Mouse (Mus musculus): ENCODE results near the gene Fam189a2.

The Fam189a2 gene

GRCm38 (mm10) chr19:23972881-23973649 lies 57.8 kb downstream of the Fam189a2 start:
- DNase-seq (ENCODE audit: low spot score in 2 of 2), result peak; percentile 39 to 60

GRCm38 (mm10) chr19:23971391-23971790 lies 59.4 kb downstream of the Fam189a2 start:
- no peak for DNase-seq (ENCODE audit: low spot score in 2 of 2)

GRCm38 (mm10) chr19:23970374-23970773 lies 60.4 kb downstream of the Fam189a2 start:
- no peak for DNase-seq (ENCODE audit: low spot score in 2 of 2)

- DNase-seq (ENCODE audit: low spot score in 2 of 2), result no peak
Observed at GRCm38 (mm10) chr19:23968862-23969225, 62.0 kb downstream of the Fam189a2 start.

- DNase-seq (ENCODE audit: low spot score in 2 of 2), result no peak
Observed at GRCm38 (mm10) chr19:23968125-23968861, 62.5 kb downstream of the Fam189a2 start.

- peak; percentile 50 to 70 for DNase-seq (ENCODE audit: low spot score in 2 of 2)
Observed at GRCm38 (mm10) chr19:23967156-23967555, 63.7 kb downstream of the Fam189a2 start.

- DNase-seq (ENCODE audit: low spot score in 2 of 2), result no peak
Observed at GRCm38 (mm10) chr19:23966376-23966775, 64.4 kb downstream of the Fam189a2 start.

GRCm38 (mm10) chr19:23964401-23964910 lies 66.4 kb downstream of the Fam189a2 start:
- DNase-seq (ENCODE audit: low spot score in 2 of 2), result no peak

GRCm38 (mm10) chr19:23961516-23961915 lies 69.3 kb downstream of the Fam189a2 start:
- DNase-seq (ENCODE audit: low spot score in 2 of 2), result peak; percentile 73 to 86

GRCm38 (mm10) chr19:23960831-23961447 lies 69.9 kb downstream of the Fam189a2 start:
- DNase-seq (ENCODE audit: low spot score in 2 of 2), result no peak

- peak; percentile 73 to 76 for DNase-seq (ENCODE audit: low spot score in 2 of 2)
Observed at GRCm38 (mm10) chr19:23960275-23960674, 70.5 kb downstream of the Fam189a2 start.

GRCm38 (mm10) chr19:23959870-23960269 lies 70.9 kb downstream of the Fam189a2 start:
- no peak for DNase-seq (ENCODE audit: low spot score in 2 of 2)

- DNase-seq (ENCODE audit: low spot score in 2 of 2), result peak in 1 of 2 experiments; percentile 34
Observed at GRCm38 (mm10) chr19:23958925-23959324, 71.9 kb downstream of the Fam189a2 start.

GRCm38 (mm10) chr19:23957563-23957962 lies 73.3 kb downstream of the Fam189a2 start:
- no peak for DNase-seq (ENCODE audit: low spot score in 2 of 2)

- DNase-seq (ENCODE audit: low spot score in 2 of 2), result no peak
Observed at GRCm38 (mm10) chr19:23956299-23956975, 74.4 kb downstream of the Fam189a2 start.

GRCm38 (mm10) chr19:23955461-23955860 lies 75.4 kb downstream of the Fam189a2 start:
- DNase-seq (ENCODE audit: low spot score in 2 of 2), result no peak

- no peak for DNase-seq (ENCODE audit: low spot score in 2 of 2)
Observed at GRCm38 (mm10) chr19:23948301-23949000, 82.4 kb downstream of the Fam189a2 start.

- DNase-seq (ENCODE audit: low spot score in 2 of 2), result no peak
Observed at GRCm38 (mm10) chr19:23947871-23948270, 82.9 kb downstream of the Fam189a2 start.

- DNase-seq (ENCODE audit: low spot score in 2 of 2), result no peak
Observed at GRCm38 (mm10) chr19:23946751-23947150, 84.1 kb downstream of the Fam189a2 start.

GRCm38 (mm10) chr19:23946026-23946685 lies 84.7 kb downstream of the Fam189a2 start:
- DNase-seq (ENCODE audit: low spot score in 2 of 2), result no peak

- DNase-seq (ENCODE audit: low spot score in 2 of 2), result no peak
Observed at GRCm38 (mm10) chr19:23942886-23943285, 87.9 kb downstream of the Fam189a2 start.

Measured in right cerebral cortex, postnatal 10 days (tissue).